Mouse (Mus musculus): ENCODE data around the gene Pbrm1. TPM values are rescaled to one million over a fixed set of nuclear protein-coding genes. Genes with fewer than 3 reads are reported as not detected.

The Pbrm1 gene
- polyA plus RNA-seq, 1 experiment from 2014 or later, result 33.1 TPM

- no peak for ATAC-seq
- no peak overlapping the region for H3K27ac ChIP-seq (ENCODE audit: low read depth, low read length)
- no peak overlapping the region for H3K4me2 ChIP-seq (replicated peaks; ENCODE audit: low read depth)
- H3K9ac ChIP-seq (ENCODE audit: low read depth, low read length), result no peak overlapping the region
- no peaks in the 10 kb centered on the region for H3K9me3 ChIP-seq (ENCODE audit: control insufficient read depth)
- no peak for TF ChIP-seq CTCF (IDR thresholded peaks at IDR 0.05; ENCODE audit: low read depth)
- 81% methylated on average over 25 of the region's 25 CpGs for WGBS
- H3K27me3 ChIP-seq (replicated peaks; ENCODE audit: control insufficient read depth, insufficient read depth, low read length), result no peaks in the 10 kb centered on the region
- no peak overlapping the region for H3K4me3 ChIP-seq (ENCODE audit: low read depth, low read length)
- H3K4me1 ChIP-seq (replicated peaks; ENCODE audit: control insufficient read depth, insufficient read depth, low read length), result peaks cover 14% of the 10 kb centered on the region
- H3K36me3 ChIP-seq (ENCODE audit: control insufficient read depth, insufficient read depth), result peaks cover 24% of the 10 kb centered on the region; the same call in 1 of the 2 replicates
Observed at GRCm38 (mm10) chr14:31134015-31135000, 115.4 kb downstream of the Pbrm1 start.

GRCm38 (mm10) chr14:31135495-31136410 lies 116.8 kb downstream of the Pbrm1 start:
- H3K27me3 ChIP-seq (replicated peaks; ENCODE audit: control insufficient read depth, insufficient read depth, low read length), result no peaks in the 10 kb centered on the region
- peaks cover 14% of the 10 kb centered on the region for H3K4me1 ChIP-seq (replicated peaks; ENCODE audit: control insufficient read depth, insufficient read depth, low read length)
- no peaks in the 10 kb centered on the region for H3K9me3 ChIP-seq (ENCODE audit: control insufficient read depth)
- no peak for ATAC-seq
- TF ChIP-seq CTCF (IDR thresholded peaks at IDR 0.05; ENCODE audit: low read depth), result no peak
- H3K36me3 ChIP-seq (ENCODE audit: control insufficient read depth, insufficient read depth), result peaks cover 32% of the 10 kb centered on the region; the same call in 1 of the 2 replicates
- H3K4me3 ChIP-seq (ENCODE audit: low read depth, low read length), result no peak overlapping the region
- H3K27ac ChIP-seq (ENCODE audit: low read depth, low read length), result no peak overlapping the region
- H3K9ac ChIP-seq (ENCODE audit: low read depth, low read length), result no peak overlapping the region
- H3K4me2 ChIP-seq (replicated peaks; ENCODE audit: low read depth), result no peak overlapping the region
- 93% methylated on average over 34 of the region's 34 CpGs for whole genome bisulfite sequencing

- Histone ChIP-seq H3K27ac (ENCODE audit: low read depth, low read length) (0 out of 2 replicates have a peak overlapping the region, but pooled peaks have one; percentile 41), H3K27me3 (replicated peaks; ENCODE audit: control insufficient read depth, insufficient read depth, low read length) (no peaks in the 10 kb centered on the region), H3K36me3 (ENCODE audit: control insufficient read depth, insufficient read depth) (peaks cover 32% of the 10 kb centered on the region; the same call in 1 of the 2 replicates), H3K4me3 (ENCODE audit: low read depth, low read length) (no peak overlapping the region), H3K4me1 (replicated peaks; ENCODE audit: control insufficient read depth, insufficient read depth, low read length) (peaks cover 14% of the 10 kb centered on the region), H3K9me3 (ENCODE audit: control insufficient read depth) (no peaks in the 10 kb centered on the region), H3K4me2 (replicated peaks; ENCODE audit: low read depth) (no peak overlapping the region), H3K9ac (ENCODE audit: low read depth, low read length) (no peak overlapping the region)
- 90% methylated on average over 26 of the region's 26 CpGs for WGBS
- no peak for ATAC-seq
- no peak for TF ChIP-seq CTCF (IDR thresholded peaks at IDR 0.05; ENCODE audit: low read depth)
Observed at GRCm38 (mm10) chr14:31136411-31137280, 117.7 kb downstream of the Pbrm1 start.

GRCm38 (mm10) chr14:31137281-31137595 lies 118.3 kb downstream of the Pbrm1 start:
- H3K36me3 ChIP-seq (ENCODE audit: control insufficient read depth, insufficient read depth), result peaks cover 32% of the 10 kb centered on the region; the same call in 1 of the 2 replicates
- WGBS, result 85% methylated on average over 10 of the region's 10 CpGs
- H3K4me2 ChIP-seq (replicated peaks; ENCODE audit: low read depth), result no peak overlapping the region
- H3K9ac ChIP-seq (ENCODE audit: low read depth, low read length), result no peak overlapping the region
- H3K27ac ChIP-seq (ENCODE audit: low read depth, low read length), result peak overlapping the region; percentile 41
- TF ChIP-seq CTCF (IDR thresholded peaks at IDR 0.05; ENCODE audit: low read depth), result no peak
- no peaks in the 10 kb centered on the region for H3K27me3 ChIP-seq (replicated peaks; ENCODE audit: control insufficient read depth, insufficient read depth, low read length)
- peaks cover 9% of the 10 kb centered on the region for H3K4me1 ChIP-seq (replicated peaks; ENCODE audit: control insufficient read depth, insufficient read depth, low read length)
- no peak overlapping the region for H3K4me3 ChIP-seq (ENCODE audit: low read depth, low read length)
- ATAC-seq, result no peak
- no peaks in the 10 kb centered on the region for H3K9me3 ChIP-seq (ENCODE audit: control insufficient read depth)

DNA sequence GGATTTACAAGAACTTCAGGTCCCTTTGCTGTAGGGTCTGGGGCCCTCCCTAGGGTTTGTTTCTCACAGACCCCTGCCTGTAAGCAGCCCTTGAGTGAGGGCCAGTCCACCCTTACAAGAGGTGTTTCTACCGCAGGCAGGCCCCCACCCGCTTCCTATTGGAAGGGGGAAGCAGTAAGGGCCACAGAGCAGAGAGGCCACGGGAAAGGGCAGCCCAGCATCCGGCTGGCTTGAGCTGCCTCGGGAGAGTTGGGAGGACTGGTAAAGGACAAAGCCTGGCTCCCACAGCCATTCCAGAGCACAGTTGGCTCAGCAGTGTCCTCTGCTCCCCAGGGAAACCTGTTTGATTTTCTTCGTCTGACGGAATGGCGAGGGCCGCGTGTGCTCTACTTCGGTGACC lies 118.9 kb downstream of the Pbrm1 start:
- Histone ChIP-seq H3K9ac (ENCODE audit: low read depth, low read length) (no peak overlapping the region), H3K27me3 (replicated peaks; ENCODE audit: control insufficient read depth, insufficient read depth, low read length) (no peaks in the 10 kb centered on the region), H3K4me2 (replicated peaks; ENCODE audit: low read depth) (no peak overlapping the region), H3K4me3 (ENCODE audit: low read depth, low read length) (no peak overlapping the region), H3K9me3 (ENCODE audit: control insufficient read depth) (no peaks in the 10 kb centered on the region), H3K36me3 (ENCODE audit: control insufficient read depth, insufficient read depth) (peaks cover 32% of the 10 kb centered on the region; the same call in 1 of the 2 replicates), H3K27ac (ENCODE audit: low read depth, low read length) (peak overlapping the region; percentile 41; the same call in 1 of the 2 replicates), H3K4me1 (replicated peaks; ENCODE audit: control insufficient read depth, insufficient read depth, low read length) (peaks cover 8% of the 10 kb centered on the region)
- TF ChIP-seq CTCF (IDR thresholded peaks at IDR 0.05; ENCODE audit: low read depth), result no peak
- no peak for ATAC-seq
- WGBS, result 80% methylated on average over 11 of the region's 11 CpGs

Data from intestine, postnatal 0 days (tissue).